Mouse (Mus musculus): ENCODE data around the gene Osbpl10. TPM values are rescaled to one million over a fixed set of nuclear protein-coding genes. Genes with fewer than 3 reads are reported as not detected.

The Osbpl10 gene
- polyA plus RNA-seq (2015; fragmentation: Nextera tagmentation; extraction: Ambion mirVana): 0.67 and 0.77 TPM in 2 replicates

DNA sequence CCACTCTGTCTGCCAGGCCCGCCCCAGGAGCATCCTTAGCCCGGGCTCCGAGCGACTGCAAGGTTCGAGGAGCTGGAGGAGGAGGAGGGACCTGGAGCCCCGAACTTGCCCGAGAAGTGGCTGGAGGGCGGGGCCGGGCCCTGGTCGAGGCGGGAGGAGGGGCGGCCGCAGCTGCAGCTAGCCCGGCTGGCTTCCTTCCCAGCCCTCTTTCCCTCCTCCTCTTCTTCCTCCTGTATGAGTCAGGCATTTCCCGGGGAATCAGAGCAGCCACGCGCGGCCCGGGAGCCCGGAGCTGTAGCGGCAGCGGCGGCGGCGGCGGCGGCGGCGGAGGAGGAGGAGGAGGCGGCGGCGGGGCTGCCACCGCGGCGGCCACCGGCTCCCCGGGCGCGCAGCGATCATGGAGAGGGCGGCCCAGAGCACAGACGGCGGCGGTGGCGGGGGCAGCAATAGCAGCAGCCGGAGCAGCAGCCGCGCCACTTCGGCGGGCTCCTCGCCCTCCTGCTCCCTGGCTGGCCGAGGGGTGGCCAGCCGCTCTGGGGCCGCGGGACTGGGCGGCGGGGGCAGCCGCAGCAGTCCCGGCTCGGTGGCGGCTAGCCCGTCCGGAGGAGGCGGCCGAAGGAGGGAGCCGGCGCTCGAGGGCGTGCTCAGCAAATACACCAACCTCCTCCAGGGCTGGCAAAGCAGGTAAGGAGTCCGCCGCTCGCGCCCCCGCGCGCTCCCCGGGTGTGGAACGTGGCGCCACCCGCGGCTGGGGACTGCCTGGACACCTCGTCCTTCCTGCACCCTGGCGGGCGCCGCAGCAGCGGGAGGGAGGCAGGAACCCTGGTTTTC is at the start of gene Osbpl10:
TSS of gene Osbpl10 (plus strand) at position 289 of the 831 bp plus-strand sequence.

DNA sequence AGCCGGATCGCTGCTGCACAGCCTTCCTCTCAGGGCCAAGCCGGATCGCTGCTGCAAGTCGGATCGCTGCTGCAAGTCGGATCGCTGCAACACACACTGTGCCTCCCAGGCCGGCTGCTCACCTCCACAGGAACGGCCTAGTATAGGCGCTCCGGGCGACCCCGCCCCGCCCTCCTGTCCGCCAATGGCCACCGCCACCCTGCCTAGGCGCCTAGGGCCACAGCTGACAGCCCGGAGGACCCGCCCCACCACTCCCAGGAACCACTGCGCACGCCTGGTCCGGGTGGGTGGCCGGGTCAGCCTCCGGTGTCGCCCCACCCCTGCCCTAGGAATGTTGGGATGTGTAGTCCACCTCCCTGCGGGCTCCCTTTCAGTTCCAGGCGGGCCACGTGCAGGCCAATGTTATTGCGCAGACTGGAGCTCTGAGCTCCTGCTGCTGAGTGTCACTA is 44.6 kb upstream of the Osbpl10 start, which contains the start of gene Gpd1l:
TSS of gene Gpd1l (minus strand) at position 265 of the 449 bp plus-strand sequence.

GRCm38 (mm10) chr9:114982689-114983360 is 4.5 kb downstream of the Osbpl10 start, which contains the start of gene Rps27rt:
Rps27rt (minus strand) TSS chr9:114982739.

Other genes starting within 250 kb of the Osbpl10 start
- gene Cmtm6, start 247.5 kb upstream of the Osbpl10 start, polyA plus RNA-seq (2015; fragmentation: Nextera tagmentation; extraction: Ambion mirVana): 43.5 and 43.8 TPM in 2 replicates
- gene Cmtm7, start 196.7 kb upstream of the Osbpl10 start, polyA plus RNA-seq (2015; fragmentation: Nextera tagmentation; extraction: Ambion mirVana): 113 and 128 TPM in 2 replicates
- gene Cmtm8, start 134.4 kb upstream of the Osbpl10 start, polyA plus RNA-seq (2015; fragmentation: Nextera tagmentation; extraction: Ambion mirVana): 4.1 and 4.5 TPM in 2 replicates
- gene Gpd1l, start 44.6 kb upstream of the Osbpl10 start, polyA plus RNA-seq (2015; fragmentation: Nextera tagmentation; extraction: Ambion mirVana): 17.2 and 20.3 TPM in 2 replicates
- gene Rps27rt, start 4.2 kb downstream of the Osbpl10 start, polyA plus RNA-seq (2015; fragmentation: Nextera tagmentation; extraction: Ambion mirVana): 395 and 412 TPM in 2 replicates

Measured in urinary bladder, postnatal 0 days (tissue).